26 mouse cellular contexts compared by ENCODE assay signal in genomic region chr8:9176974-9177373, GRCm38 (mm10).
"Had no signal": no experiment of that assay in that cellular context is flagged by ENCODE, and none has a peak within 500 bp of the region (broad histone marks: within the 10 kb centered on the region; RNA-seq: fewer than 3 reads in every experiment).

No protein-coding gene starts in this region.

- H3K4me1 ChIP-seq: heart, embryonic 12.5 days; hindbrain, embryonic 12.5 days; limb, embryonic 12.5 days; liver, embryonic 13.5 days; liver, embryonic 15.5 days had no signal

- H3K27ac ChIP-seq: gastrocnemius, adult 2 months; heart, embryonic 10.5 days; hindbrain, embryonic 12.5 days; hindbrain, embryonic 14.5 days; intestine, embryonic 15.5 days; layer of hippocampus, adult 2 months; left cerebral cortex, adult 2 months; limb, embryonic 10.5 days; limb, embryonic 12.5 days; liver, embryonic 13.5 days; liver, embryonic 15.5 days had no signal

- H3K4me2 ChIP-seq: heart, embryonic 12.5 days; hindbrain, embryonic 12.5 days; hindbrain, embryonic 14.5 days; intestine, embryonic 15.5 days; limb, embryonic 12.5 days; liver, embryonic 11.5 days; liver, embryonic 13.5 days; liver, embryonic 15.5 days had no signal

- H3K36me3 ChIP-seq: heart, embryonic 10.5 days; heart, embryonic 12.5 days; hindbrain, embryonic 12.5 days; intestine, embryonic 15.5 days; limb, embryonic 10.5 days; limb, embryonic 12.5 days; liver, embryonic 13.5 days; liver, embryonic 15.5 days had no signal

- DNase-seq: gastrocnemius, adult 2 months; gastrocnemius, postnatal 10 days; gastrocnemius, postnatal 25 days; heart, postnatal 10 days; heart, postnatal 4 days; kidney, adult 18-20 months; kidney, adult 8-10 months; kidney, postnatal 10 days; kidney, postnatal 25 days; kidney, postnatal 4 days; liver; liver, embryonic 13.5 days had no signal

- ATAC-seq: hindbrain, embryonic 16.5 days; inflammation-experienced regulatory T-cells, adult 6 months; intestine, embryonic 15.5 days; intestine, postnatal 0 days had no signal

- H3K9me3 ChIP-seq: heart, embryonic 10.5 days; heart, embryonic 12.5 days; hindbrain, embryonic 12.5 days; intestine, embryonic 15.5 days; limb, embryonic 10.5 days; limb, embryonic 12.5 days; liver, embryonic 13.5 days; liver, embryonic 15.5 days had no signal

- H3K4me3 ChIP-seq: gastrocnemius, adult 2 months; heart, embryonic 10.5 days; heart, embryonic 12.5 days; hindbrain, embryonic 12.5 days; intestine, embryonic 15.5 days; layer of hippocampus, adult 2 months; left cerebral cortex, adult 2 months; limb, embryonic 10.5 days; limb, embryonic 12.5 days; liver, embryonic 13.5 days; liver, embryonic 15.5 days had no signal

- H3K27me3 ChIP-seq: hindbrain, embryonic 12.5 days; intestine, embryonic 15.5 days; liver, embryonic 13.5 days; liver, embryonic 15.5 days had no signal

- H3K9ac ChIP-seq: heart, embryonic 12.5 days; hindbrain, embryonic 12.5 days; hindbrain, embryonic 14.5 days; intestine, embryonic 15.5 days; limb, embryonic 12.5 days; liver, embryonic 13.5 days; liver, embryonic 15.5 days had no signal
